Mouse (Mus musculus) right cerebral cortex, adult 2 months (tissue): Measurements from ENCODE around the gene Ehbp1l1.
A peak's percentile ranks its signal among the peaks of the same experiment; 100 is the strongest.

Experiments
- DNase-seq, 2 experiments: peaks; one replicate each; pipeline ENCODE4 v3.0.0; 2021 to 2022; ENCODE audit warnings: low spot score in 2 of 2

The Ehbp1l1 gene

DNA sequence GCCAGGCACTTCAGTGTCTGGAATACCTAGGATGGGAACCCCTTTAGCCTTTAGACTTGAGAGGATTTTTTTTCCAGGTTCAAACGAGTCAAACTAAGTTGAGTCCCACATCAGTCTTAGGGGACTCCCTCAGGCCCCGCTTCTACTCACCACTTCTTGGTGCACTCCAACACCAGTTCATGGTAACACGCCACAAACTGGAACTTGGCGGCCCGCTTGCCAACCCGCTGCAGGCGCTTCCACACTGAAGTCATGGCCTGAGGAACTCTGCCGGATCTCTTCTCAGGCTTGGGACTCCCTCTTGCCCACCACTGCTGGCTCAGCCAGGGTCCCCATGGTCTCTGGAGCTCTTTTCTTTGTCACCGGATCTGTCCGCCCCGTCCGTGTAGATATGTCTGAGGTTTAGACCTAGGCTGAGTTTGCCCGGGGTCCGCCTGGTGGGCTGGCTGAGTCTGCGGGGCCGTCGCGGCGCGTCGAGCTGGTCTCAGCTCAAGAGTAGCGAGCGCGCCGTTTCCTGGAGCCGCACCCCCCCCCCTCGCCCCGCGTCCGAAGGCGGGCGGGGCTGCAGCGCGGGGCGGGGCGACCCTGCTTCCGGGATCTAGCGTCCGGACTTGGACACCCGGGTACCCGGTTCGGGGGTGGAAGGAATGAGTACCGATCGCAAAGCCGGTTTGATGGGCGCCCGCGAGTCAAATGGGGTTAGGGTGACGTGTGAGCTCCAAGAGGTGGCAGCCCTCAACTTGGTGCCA, at the start of gene Ehbp1l1:
Gene Ehbp1l1, minus strand, starts transcription at position 551 of the 749 bp plus-strand sequence.
- no peak for DNase-seq

DNA sequence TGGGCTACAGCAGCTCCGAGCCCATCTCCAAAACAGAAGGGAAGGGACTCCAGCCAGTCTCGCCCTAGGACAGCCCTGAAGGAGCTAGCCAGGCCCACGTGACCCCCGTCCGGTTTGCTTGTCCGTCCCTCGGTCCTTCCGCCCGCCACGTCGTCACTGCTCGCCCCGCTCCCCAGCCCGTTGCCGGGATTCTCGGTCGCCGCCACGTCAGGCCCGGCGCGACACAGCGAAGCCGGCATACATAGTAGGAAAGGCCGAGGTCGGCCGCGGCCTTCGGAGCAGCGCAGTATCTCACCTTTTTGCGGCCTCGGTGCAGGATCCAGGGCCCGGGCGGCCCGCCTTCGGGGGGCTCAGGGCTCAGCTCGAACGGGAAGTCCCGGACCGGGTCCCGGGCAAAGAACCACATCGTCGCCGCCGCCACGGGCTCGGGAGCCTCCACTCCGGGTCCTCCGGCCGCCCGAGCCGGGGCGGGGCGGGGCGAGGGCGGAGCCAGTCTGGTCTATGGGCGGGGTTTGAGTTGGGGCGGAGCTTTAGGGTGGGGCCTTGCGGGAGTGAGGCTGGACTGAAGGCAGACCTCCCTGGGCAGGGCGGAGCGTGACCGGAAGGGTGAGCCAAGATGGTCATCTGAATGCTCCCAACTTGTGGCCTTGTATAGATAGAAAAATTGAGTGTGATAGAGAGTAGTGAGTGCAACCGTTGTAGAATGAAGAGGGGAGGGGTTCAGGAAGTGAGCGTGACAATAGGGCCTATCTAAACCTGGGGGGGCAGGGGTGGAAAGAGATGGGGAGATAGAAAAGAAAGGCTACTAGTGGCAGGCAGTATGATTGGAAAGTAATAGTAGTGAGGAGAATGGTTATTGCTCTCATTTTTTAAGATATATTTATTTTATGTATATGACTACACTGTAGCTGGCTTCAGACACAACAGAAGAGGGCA, 45.1 kb upstream of the Ehbp1l1 start, which contains the start of gene Scyl1:
Gene Scyl1, minus strand, starts transcription at position 495 of the 936 bp plus-strand sequence.
- peak; percentile 88 to 89 for DNase-seq

DNA sequence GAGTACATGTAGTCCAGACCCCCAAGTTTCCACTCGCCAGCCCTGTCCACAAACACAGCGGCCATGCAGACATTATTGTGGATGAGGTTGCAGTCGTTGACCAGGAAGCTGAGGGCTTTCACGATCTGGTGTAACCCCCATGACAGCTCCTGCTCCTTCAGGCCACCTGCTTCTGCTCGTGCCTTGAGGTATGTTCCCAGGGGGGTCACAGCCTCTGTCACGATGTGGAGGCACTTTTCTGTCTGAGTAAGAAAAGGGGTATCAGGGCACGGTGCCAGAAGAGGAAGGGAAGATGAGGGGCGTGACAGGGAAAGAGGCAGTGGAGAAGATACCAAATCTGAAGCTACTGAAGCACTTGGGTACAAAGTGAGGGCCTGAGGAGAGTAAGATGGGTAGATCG, 44.2 kb upstream of the Ehbp1l1 start:
- DNase-seq: no peak

DNA sequence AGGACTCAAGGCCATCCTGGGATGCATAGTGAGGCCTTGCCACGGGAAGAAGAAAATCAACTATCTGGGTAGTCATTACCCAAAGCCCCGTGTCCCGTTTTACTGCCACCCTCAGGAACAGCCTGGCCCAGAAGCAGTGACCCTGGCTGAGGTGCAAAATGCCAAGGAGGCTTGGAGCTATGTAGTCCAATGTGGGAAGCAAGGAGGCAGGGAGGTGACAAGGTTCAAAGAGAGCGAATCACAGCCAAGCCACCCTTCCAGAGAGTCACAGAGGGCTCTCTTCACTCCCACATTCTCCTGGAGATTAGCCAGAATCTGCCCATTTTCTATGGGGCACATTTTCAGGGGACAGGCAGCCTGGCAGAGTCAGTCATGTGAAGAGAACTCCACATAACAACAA, 41.2 kb upstream of the Ehbp1l1 start:
- no peak for DNase-seq

DNA sequence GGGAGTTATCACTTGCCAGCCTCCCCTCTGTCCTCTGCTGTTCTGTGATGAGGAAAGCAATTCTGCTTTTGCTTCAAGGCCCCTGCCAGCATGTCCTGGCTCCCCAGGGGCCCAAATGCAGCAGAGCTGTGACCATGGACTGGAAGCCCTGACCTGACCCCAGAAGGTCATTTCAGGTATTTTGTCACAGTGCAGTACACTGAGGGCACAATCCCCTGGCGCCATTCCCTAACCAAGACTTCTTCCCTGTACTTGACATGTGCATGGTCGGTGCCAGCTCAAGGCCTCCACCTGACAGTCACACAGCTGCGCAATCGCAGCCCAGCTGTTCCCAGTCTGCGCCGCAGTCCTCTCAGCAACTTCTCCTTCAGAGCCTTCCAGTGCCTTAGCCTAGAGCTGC, 37.0 kb upstream of the Ehbp1l1 start:
- no peak for DNase-seq

DNA sequence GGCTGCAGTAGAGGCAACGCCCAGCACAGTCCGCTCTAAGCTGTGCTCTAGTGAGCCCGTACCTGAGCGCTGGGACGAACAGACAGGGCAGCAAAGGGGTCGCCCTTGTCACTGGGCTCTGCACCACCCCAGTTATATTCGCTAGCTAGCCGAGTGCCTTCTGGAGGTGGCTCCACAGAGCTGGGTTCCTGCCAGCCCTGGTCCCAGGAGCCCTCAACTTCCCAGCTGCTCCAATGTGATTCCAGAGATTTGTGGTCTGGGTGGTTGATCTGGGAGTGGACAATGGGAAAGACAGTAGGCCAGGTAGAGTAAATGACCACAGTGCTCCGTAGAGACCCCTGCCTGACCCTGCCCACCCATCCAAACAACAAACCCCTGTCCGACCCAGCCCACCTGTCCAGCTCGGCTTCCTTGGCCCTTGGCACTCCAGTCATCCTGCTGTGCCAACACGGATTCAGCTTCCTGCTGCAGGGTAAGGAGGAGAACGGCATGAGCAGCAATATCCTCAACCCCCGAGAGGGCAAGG, 32.8 kb upstream of the Ehbp1l1 start:
- DNase-seq: no peak

DNA sequence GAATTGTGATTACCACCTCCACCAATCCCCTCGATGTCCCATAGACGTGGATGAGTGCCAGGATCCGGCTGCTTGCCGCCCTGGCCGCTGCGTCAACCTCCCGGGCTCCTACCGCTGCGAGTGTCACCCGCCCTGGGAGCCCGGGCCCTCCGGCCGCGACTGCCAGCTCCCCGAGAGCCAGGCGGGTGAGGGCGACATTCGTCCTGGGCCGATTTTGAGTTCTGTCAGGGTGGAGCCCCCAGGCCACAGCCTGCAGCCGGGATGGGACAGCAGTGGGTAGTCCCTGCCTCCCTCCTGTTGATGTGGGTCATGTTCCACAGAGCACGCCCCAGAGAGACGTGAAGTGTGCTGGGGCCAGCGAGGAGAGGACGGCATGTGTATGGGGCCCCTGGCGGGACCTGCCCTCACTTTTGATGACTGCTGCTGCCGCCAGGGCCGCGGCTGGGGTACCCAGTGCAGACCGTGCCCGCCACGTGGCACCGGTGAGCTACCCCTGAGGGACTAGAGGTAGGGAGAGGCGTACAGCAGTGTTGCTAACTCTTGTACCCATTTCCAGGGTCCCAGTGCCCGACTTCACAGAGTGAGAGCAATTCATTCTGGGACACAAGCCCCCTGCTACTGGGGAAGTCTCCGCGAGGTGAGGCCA, 31.0 kb upstream of the Ehbp1l1 start:
- no peak for DNase-seq

DNA sequence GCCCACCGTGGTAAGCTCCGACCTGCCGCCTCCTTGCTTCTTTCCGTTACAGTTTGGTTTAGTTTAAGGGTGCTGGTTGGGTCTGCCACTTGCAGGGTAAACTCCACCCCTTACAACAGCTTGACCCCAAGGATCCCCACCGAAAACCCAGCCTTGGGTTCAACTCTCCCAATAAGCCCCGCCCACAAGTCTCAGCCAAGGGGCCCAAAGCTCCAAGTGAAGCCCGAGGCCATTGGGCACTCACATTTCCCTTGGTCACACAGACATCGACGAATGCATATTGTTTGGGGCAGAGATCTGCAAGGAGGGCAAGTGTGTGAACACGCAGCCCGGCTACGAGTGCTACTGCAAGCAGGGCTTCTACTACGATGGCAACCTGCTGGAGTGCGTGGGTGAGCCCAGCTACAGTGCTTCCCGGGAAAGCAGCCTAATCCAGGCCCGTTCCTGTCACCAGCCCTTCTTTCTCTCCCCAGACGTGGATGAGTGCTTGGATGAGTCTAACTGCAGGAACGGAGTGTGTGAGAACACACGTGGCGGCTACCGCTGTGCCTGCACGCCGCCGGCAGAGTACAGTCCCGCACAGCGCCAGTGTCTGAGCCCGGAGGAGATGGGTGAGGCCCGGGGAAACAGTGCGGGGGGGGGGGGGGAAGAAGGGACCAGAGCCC, 30.3 kb upstream of the Ehbp1l1 start:
- DNase-seq: peak; percentile 83 to 85

DNA sequence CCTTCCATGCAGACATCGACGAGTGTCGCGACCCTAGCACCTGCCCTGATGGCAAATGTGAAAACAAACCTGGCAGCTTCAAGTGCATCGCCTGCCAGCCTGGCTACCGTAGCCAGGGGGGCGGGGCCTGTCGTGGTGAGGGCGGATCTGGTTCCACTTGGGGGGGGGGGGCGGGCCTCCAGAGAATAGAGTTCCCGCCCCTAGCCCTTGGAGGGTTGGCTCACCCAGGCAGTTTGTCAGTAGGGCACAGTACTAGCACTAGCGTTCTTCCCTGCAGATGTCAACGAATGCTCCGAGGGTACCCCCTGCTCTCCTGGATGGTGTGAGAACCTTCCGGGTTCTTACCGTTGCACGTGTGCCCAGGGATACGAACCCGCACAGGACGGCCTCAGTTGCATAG, 25.6 kb upstream of the Ehbp1l1 start:
- DNase-seq: no peak

DNA sequence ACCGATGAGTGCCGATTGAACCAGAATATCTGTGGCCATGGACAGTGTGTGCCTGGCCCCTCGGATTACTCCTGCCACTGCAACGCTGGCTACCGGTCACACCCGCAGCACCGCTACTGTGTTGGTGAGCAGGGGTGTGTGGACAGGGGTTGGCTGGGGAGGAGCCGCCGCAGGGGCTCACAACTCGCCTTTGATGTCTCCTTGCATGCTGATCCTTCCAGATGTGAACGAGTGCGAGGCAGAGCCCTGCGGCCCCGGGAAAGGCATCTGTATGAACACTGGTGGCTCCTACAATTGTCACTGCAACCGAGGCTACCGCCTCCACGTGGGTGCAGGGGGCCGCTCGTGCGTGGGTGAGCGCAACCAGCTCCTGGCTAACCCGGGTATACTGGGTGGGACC, 24.8 kb upstream of the Ehbp1l1 start:
- no peak for DNase-seq

DNA sequence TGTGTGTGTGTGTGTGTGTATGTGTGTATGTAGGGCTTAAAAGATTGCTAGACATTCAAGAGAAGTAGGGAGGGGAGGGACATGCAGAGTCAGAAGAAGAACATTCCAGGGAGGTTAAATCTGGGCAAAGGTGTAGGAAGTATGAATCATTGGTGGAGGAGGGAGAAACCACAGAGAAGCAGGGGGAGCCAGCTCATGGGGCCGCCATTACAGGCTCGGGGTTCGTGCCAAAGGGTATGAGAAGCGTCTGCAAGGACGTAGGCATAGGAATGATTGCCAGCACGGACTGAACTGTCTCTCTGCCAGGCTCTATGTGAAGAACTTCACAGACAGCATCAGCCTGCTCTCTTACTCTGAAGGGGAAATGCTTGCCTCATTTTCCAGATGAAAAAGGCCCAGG, 23.4 kb upstream of the Ehbp1l1 start:
- no peak for DNase-seq

DNA sequence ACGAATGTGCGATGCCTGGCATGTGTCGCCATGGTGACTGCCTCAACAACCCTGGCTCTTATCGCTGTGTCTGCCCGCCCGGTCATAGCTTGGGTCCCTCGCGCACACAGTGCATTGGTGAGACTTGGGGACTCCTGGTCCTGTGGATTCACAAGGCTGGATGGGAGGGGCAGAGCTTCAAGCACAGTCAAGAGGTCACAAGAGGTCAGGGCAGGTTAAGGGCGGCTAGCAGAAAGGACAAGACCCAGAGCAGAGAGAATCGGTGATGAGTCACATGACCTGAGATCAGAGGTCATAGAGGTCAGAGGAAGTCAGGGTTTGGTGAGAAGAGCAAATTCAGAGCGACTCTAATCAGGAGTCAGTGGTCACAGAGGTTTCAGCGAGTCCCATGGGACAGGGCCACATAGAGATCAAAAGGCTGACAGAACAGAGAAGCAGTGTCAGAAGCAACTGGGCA, 20.8 kb upstream of the Ehbp1l1 start:
- DNase-seq: no peak

DNA sequence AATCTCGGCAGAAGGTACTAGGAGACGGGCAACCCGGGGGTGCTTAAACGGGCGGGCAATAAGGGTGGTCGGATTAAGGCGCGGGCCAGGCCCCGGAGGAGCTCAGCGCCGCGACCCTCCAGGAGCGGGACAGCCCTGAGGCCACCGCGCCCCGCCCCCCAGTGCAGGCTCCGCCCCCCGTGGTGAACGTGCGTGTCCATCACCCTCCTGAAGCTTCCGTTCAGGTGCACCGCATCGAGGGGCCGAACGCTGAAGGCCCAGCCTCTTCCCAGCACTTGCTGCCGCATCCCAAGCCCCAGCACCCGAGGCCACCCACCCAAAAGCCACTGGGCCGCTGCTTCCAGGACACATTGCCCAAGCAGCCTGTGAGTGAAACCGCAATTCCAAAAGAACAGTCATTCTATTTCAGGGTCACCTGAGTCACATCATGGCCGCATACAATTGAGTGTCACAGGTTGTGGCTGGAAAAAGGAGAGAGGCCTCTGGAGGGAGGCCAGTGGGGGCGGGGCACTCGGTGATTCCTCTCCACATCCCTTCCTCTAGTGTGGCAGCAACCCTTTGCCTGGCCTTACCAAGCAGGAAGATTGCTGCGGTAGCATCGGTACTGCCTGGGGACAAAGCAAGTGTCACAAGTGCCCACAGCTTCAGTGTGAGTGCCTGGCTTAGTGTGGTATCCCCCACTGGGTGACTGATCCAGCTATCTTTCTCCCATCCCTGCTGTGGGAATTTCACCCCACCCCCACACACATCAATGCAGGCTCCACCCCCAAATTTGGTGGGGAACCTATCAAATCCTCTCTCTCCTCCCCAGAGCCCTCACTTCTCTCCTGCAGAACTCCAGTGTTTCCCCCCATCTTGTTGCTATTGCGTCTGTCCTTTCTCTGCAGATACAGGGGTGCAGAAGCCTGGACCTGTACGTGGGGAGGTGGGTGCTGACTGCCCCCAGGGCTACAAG, 19.9 kb upstream of the Ehbp1l1 start:
- DNase-seq: no peak

DNA sequence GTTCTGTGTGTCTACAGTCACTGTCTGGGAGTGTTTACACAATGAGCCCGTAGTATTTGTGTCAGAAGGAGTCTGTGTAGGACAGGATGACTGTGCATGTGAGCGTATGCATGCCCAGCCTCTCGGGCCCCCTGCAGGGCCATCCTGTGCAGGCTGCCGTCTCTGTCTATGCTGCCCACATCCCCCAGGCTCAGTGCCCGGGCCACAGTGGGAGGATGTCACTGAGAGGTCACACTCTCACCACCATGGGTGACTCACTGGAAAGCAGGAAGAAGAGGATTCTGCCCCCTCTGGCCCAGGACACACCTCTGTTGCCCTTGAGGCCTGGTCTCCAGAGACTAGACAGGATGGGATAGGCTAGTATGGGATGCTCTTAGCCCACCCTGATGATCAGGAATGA, 17.5 kb upstream of the Ehbp1l1 start:
- no peak for DNase-seq

DNA sequence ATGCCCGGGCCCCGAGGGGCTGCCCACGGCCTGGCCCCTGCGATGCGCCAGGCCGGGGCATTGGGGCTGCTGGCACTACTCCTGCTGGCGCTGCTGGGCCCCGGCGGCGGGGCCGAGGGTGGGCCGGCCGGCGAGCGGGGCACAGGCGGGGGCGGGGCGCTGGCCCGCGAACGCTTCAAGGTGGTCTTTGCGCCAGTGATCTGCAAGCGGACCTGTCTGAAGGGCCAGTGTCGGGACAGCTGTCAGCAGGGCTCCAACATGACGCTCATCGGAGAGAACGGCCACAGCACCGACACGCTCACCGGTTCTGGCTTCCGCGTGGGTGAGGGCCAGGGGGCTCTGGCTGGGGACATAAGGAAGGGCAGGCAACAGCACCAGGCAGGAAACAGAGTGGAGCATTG, 16.1 kb upstream of the Ehbp1l1 start:
- no peak for DNase-seq

DNA sequence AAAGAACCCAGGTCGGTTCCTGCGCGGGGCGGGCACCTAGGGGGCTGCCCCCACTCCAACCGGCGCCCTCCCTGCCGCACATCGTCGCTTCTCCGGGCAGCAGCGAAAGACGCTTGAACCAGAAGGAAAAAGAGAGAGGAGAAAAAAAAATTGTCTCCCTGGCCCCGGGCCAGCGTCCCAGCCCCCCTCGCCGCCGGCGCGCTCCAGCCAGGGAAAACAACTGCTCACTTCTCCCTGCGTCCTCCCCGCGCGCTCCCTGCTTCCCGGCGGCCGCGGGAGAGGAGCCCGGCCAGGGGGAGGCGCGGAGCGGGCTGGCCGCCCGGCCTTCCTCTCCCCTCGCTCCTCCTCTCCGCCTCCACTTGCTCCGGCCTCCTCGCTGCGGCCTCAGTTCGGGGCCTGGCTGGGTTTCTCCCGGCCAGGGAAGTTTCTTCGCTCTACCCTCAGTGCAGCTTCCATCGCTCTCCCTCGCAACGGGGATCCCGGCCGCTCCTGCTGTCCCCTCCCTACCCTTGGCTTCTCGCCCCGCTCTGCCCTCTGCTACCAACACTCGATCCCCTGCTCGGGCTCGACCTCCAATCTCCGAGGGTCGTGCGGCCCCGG, 15.6 kb upstream of the Ehbp1l1 start:
- peak; percentile 68 to 69 for DNase-seq

DNA sequence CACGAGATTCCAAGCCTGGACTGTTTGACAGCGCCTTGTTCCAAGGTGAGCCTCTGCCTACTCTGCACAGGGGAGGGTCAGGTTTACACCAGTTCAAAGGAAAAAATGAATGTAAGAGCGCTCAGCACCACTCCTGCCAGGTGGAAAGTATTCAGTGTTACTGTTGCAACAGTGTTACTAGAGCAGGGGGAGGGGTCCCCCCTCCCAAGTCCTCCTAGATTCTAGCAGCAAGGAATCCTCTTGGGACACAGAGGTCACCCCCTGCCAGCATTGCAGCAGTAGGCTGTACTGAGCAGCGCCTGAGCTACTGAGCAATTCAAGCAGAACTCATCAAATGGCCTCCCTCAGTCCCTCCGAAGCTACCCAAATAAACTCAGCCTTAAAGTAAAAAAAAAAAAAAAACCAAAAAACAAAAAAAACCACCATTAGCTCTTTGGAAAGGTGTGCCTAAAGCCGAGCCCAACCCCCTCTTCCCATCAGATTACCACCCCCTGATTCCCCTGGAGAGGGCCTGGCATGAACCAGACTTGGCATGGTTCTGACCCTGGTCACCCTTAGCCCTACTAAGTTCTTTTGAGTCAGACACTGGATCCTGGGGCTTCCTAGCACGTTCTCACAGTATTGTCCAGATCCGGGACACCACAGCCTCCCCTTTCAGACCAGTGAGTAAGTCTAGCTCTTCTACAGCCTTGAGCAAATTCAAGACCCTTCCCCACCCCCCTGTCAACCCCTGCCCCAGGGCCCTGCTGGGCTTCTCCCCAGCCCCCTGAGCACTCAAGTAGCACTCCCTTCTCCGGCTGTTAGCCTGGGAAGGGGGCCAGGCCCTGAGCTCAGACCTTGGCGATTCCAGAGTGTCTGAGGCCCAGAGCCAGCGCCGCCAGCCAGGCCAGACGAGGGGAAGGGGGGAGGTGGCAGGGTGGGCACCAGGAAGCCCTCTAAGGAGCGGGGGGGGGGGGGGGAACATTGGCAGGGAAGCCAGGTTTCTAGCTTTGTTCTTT, 14.5 kb upstream of the Ehbp1l1 start, which contains the start of gene Ltbp3:
Gene Ltbp3, plus strand, starts transcription at position 585 of the 998 bp plus-strand sequence.
- DNase-seq: no peak

DNA sequence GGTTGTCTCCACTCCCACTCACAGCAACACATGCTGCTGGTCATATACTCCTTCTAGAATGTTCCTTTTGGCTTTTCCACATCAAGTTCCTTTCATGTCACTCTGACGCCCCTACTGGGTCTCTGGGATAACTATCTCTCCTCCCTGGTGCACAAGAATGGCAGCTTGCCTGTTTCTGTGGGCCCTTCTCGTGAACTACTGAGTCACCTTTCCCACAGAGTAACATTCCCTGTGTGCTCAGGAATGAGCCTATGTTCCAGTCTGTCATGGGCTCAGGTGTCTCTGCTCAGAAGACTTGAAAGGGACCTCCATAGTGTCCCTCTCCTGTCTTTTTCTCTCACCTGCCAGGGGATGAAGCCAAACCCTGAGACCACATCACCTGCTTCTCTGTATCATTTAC, 13.3 kb upstream of the Ehbp1l1 start:
- DNase-seq: no peak

DNA sequence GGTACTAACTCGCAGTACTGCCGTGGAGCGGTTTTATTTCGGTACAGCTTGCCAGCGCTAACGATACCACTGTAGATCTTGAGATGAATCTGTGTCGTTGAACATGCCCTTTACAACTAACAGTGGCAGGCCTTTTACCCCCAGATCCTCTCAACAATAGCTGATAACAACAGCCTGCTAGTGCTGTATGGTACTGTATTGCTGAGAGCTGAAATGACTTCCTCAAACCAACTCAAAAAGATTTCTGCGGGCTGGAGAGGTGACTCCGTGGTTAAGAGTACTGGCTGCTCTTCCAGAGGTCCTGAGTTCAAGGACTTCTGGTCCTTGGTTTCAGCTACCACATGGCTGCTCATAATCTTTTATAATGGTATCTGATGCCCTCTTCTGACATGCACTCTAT, 8.2 kb upstream of the Ehbp1l1 start:
- DNase-seq: no peak
